17 mouse cellular contexts compared by ENCODE assay signal in the genomic region with DNA sequence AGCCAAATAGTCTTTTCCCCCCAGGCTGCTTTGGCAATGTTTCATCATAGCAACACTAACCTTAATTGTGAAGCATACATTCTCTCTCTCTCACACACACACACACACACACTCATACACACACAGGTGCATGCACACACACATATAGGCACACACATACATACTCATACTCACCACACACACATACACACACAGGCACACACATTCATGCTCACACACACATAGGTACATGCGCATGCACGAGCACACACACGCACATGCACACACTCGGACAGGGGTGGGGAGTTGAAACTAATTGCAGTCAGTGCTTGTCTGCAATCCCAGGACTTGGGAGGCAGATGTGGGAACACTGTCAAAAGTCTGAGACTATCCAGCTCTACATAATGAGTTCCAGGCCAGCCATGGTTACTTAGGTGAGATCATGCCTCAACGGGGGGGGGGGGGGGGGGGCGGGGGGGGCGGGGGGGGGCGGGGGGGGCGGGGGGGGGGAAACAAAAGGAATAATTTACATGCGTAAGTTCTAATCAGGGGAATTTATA. TPM values are rescaled to one million over a fixed set of nuclear protein-coding genes. Genes with fewer than 3 reads are reported as not detected.
DNase-seq lines count a peak whose midpoint lies in the region; ATAC-seq lines count a peak whose summit lies in the region.
"Had no signal": no experiment of that assay in that cellular context is flagged by ENCODE, and none has a peak within 500 bp of the region (broad histone marks: within the 10 kb centered on the region; RNA-seq: fewer than 3 reads in every experiment).

No protein-coding gene starts in this region.

- no peak overlapping the region for H3K4me3 ChIP-seq in forebrain, embryonic 13.5 days
- H3K4me3 ChIP-seq in forebrain, embryonic 14.5 days (ENCODE audit: low read depth, low read length) = no peak overlapping the region
- H3K4me3 ChIP-seq in megakaryocyte, embryonic 14.5 days (replicated peaks) = peak overlapping the region; percentile 79
- no peak overlapping the region for H3K4me3 ChIP-seq in embryonic facial prominence, embryonic 13.5 days
- H3K4me3 ChIP-seq in neural tube, embryonic 15.5 days (replicated peaks) = no peak overlapping the region
- H3K4me3 ChIP-seq in liver, embryonic 11.5 days (ENCODE audit: low read depth, low read length) = no peak overlapping the region
- H3K4me3 ChIP-seq: midbrain, embryonic 15.5 days had no signal

- H3K9ac ChIP-seq in forebrain, embryonic 13.5 days = no peak overlapping the region
- H3K9ac ChIP-seq in forebrain, embryonic 14.5 days (ENCODE audit: low read length) = no peak overlapping the region
- H3K9ac ChIP-seq in embryonic facial prominence, embryonic 13.5 days = no peak overlapping the region
- no peak overlapping the region for H3K9ac ChIP-seq in neural tube, embryonic 15.5 days (replicated peaks)
- H3K9ac ChIP-seq in liver, embryonic 11.5 days (ENCODE audit: low read depth, low read length) = no peak overlapping the region
- H3K9ac ChIP-seq: liver, embryonic 14.5 days; midbrain, embryonic 15.5 days had no signal

- no peaks in the 10 kb centered on the region for H3K36me3 ChIP-seq in forebrain, embryonic 13.5 days (ENCODE audit: poor library complexity, severe bottlenecking)
- H3K36me3 ChIP-seq in forebrain, embryonic 14.5 days (ENCODE audit: control insufficient read depth, insufficient read depth, low read length) = no peaks in the 10 kb centered on the region
- H3K36me3 ChIP-seq in megakaryocyte, embryonic 14.5 days (replicated peaks; ENCODE audit: low read length) = no peaks in the 10 kb centered on the region
- no peaks in the 10 kb centered on the region for H3K36me3 ChIP-seq in embryonic facial prominence, embryonic 13.5 days
- H3K36me3 ChIP-seq in neural tube, embryonic 15.5 days = no peaks in the 10 kb centered on the region
- no peaks in the 10 kb centered on the region for H3K36me3 ChIP-seq in liver, embryonic 11.5 days (ENCODE audit: control insufficient read depth, insufficient read depth, low read length)
- H3K36me3 ChIP-seq: midbrain, embryonic 15.5 days had no signal

- H3K4me1 ChIP-seq in forebrain, embryonic 13.5 days = peaks cover 4% of the 10 kb centered on the region; the same call in 1 of the 2 replicates
- no peaks in the 10 kb centered on the region for H3K4me1 ChIP-seq in forebrain, embryonic 14.5 days (ENCODE audit: control insufficient read depth, insufficient read depth, low read length)
- H3K4me1 ChIP-seq in megakaryocyte, embryonic 14.5 days = no peaks in the 10 kb centered on the region
- peaks cover 9% of the 10 kb centered on the region for H3K4me1 ChIP-seq in embryonic facial prominence, embryonic 13.5 days
- H3K4me1 ChIP-seq in neural tube, embryonic 15.5 days = peaks cover 16% of the 10 kb centered on the region
- H3K4me1 ChIP-seq in liver, embryonic 11.5 days (replicated peaks; ENCODE audit: control insufficient read depth, insufficient read depth, low read length) = no peaks in the 10 kb centered on the region
- H3K4me1 ChIP-seq: midbrain, embryonic 15.5 days had no signal

- H3K27me3 ChIP-seq in forebrain, embryonic 13.5 days = no peaks in the 10 kb centered on the region
- H3K27me3 ChIP-seq in forebrain, embryonic 14.5 days (replicated peaks; ENCODE audit: control insufficient read depth, insufficient read depth, low read length) = no peaks in the 10 kb centered on the region
- no peaks in the 10 kb centered on the region for H3K27me3 ChIP-seq in megakaryocyte, embryonic 14.5 days (replicated peaks)
- no peaks in the 10 kb centered on the region for H3K27me3 ChIP-seq in embryonic facial prominence, embryonic 13.5 days
- no peaks in the 10 kb centered on the region for H3K27me3 ChIP-seq in neural tube, embryonic 15.5 days (replicated peaks)
- H3K27me3 ChIP-seq in liver, embryonic 11.5 days (replicated peaks; ENCODE audit: control insufficient read depth, insufficient read depth, low read length) = no peaks in the 10 kb centered on the region
- H3K27me3 ChIP-seq: midbrain, embryonic 15.5 days; Patski had no signal

- no peak overlapping the region for H3K4me2 ChIP-seq in forebrain, embryonic 13.5 days
- H3K4me2 ChIP-seq in forebrain, embryonic 14.5 days (ENCODE audit: low read length) = no peak overlapping the region
- peak overlapping the region; percentile 56; the same call in 1 of the 2 replicates for H3K4me2 ChIP-seq in embryonic facial prominence, embryonic 13.5 days
- H3K4me2 ChIP-seq in neural tube, embryonic 15.5 days = peak overlapping the region; percentile 43
- H3K4me2 ChIP-seq in liver, embryonic 11.5 days = no peak overlapping the region
- H3K4me2 ChIP-seq: heart, embryonic 11.5 days; midbrain, embryonic 15.5 days had no signal

- 91% methylated on average over 5 of the region's 10 CpGs for WGBS in forebrain, embryonic 13.5 days
- WGBS in forebrain, embryonic 14.5 days = 73% methylated on average over 6 of the region's 10 CpGs
- 32% methylated on average over 7 of the region's 10 CpGs for WGBS in embryonic facial prominence, embryonic 13.5 days
- 59% methylated on average over 7 of the region's 10 CpGs for WGBS in neural tube, embryonic 15.5 days
- 84% methylated on average over 5 of the region's 10 CpGs for WGBS in liver, embryonic 11.5 days

- ATAC-seq in forebrain, embryonic 13.5 days = peak; percentile 30; the same call in 1 of the 2 replicates
- ATAC-seq in forebrain, embryonic 14.5 days = no peak
- no peak for ATAC-seq in megakaryocyte, adult 5-6 weeks (ENCODE audit: poor library complexity, severe bottlenecking)
- ATAC-seq in embryonic facial prominence, embryonic 13.5 days (ENCODE audit: insufficient number of reproducible peaks, insufficient read depth, low FRiP score, low TSS enrichment, low read depth) = peak; percentile 48; the same call in 1 of the 2 replicates
- no peak; the same call in 1 of the 2 replicates for ATAC-seq in neural tube, embryonic 15.5 days (ENCODE audit: low FRiP score)
- no peak for ATAC-seq in liver, embryonic 11.5 days (replicated peaks; ENCODE audit: low FRiP score)
- ATAC-seq: activated CD4-positive, CD25-positive, alpha-beta regulatory T cell, adult 4 months; midbrain, embryonic 15.5 days; Patski had no signal

- no peak for DNase-seq in forebrain, embryonic 14.5 days (ENCODE audit: low spot score)
- no peak for DNase-seq in thymus, postnatal 10 days (ENCODE audit: low spot score in 2 of 2)
- no peak for DNase-seq in liver, embryonic 11.5 days (ENCODE audit: low spot score)
- DNase-seq: adrenal gland, postnatal 25 days; gastrocnemius, postnatal 14 days; heart, postnatal 14 days; kidney, postnatal 4 days had no signal

- no peaks in the 10 kb centered on the region for H3K9me3 ChIP-seq in forebrain, embryonic 13.5 days (replicated peaks)
- H3K9me3 ChIP-seq in forebrain, embryonic 14.5 days (replicated peaks; ENCODE audit: control insufficient read depth, low read length) = no peaks in the 10 kb centered on the region
- H3K9me3 ChIP-seq in megakaryocyte, embryonic 14.5 days = peaks cover 14% of the 10 kb centered on the region; the same call in 1 of the 2 replicates
- no peaks in the 10 kb centered on the region for H3K9me3 ChIP-seq in embryonic facial prominence, embryonic 13.5 days
- no peaks in the 10 kb centered on the region for H3K9me3 ChIP-seq in neural tube, embryonic 15.5 days (replicated peaks)
- H3K9me3 ChIP-seq in liver, embryonic 11.5 days (ENCODE audit: control insufficient read depth, low read length) = no peaks in the 10 kb centered on the region
- H3K9me3 ChIP-seq: midbrain, embryonic 15.5 days had no signal

- H3K27ac ChIP-seq in forebrain, embryonic 13.5 days = no peak overlapping the region
- H3K27ac ChIP-seq in forebrain, embryonic 14.5 days (ENCODE audit: low read depth, low read length) = no peak overlapping the region
- no peak overlapping the region for H3K27ac ChIP-seq in embryonic facial prominence, embryonic 13.5 days
- 0 out of 2 replicates have a peak overlapping the region, but pooled peaks have one; percentile 72 for H3K27ac ChIP-seq in neural tube, embryonic 15.5 days (replicated peaks)
- H3K27ac ChIP-seq in liver, embryonic 11.5 days (ENCODE audit: low read depth, low read length) = no peak overlapping the region
- H3K27ac ChIP-seq: liver, embryonic 14.5 days; midbrain, embryonic 15.5 days had no signal

RNA-seq across cellular contexts. Expression of gene Nsmce3, which starts 17.3 kb away (rescaled TPM):
- 10.1 and 10.6 TPM in 2 replicates for polyA plus RNA-seq in forebrain, embryonic 13.5 days (2015; fragmentation: Nextera tagmentation; extraction: Ambion mirVana)
- 10.8 and 10.9 TPM in 2 replicates for polyA plus RNA-seq in forebrain, embryonic 14.5 days (2014; fragmentation: Nextera tagmentation; extraction: Ambion mirVana)
- polyA plus RNA-seq in megakaryocyte, embryonic 14.5 days (2012; ENCODE audit: insufficient read depth, low replicate concordance) = 2.8 and 7.6 TPM in 2 replicates
- 3.6 and 5.2 TPM in 2 replicates for total RNA-seq in megakaryocyte, adult 5-6 weeks (2015)
- total RNA-seq in megakaryocyte, adult 5-6 weeks (2017) = 3.8 TPM in 2 replicates
- polyA plus RNA-seq in embryonic facial prominence, embryonic 13.5 days (2015; fragmentation: Nextera tagmentation; extraction: Ambion mirVana) = 13.3 and 14.1 TPM in 2 replicates
- polyA plus RNA-seq in neural tube, embryonic 15.5 days (2015; fragmentation: Nextera tagmentation; extraction: Ambion mirVana) = 10.0 and 10.9 TPM in 2 replicates
- 11.3 and 11.6 TPM in 2 replicates for polyA plus RNA-seq in liver, embryonic 11.5 days (2014; fragmentation: Nextera tagmentation; extraction: Ambion mirVana)

Comparison
In these comparisons a context has a peak if more than half of its experiments do, and no peak if none do; other contexts are left out.
1. ATAC-seq: peak in forebrain, embryonic 13.5 days (single experiment) and embryonic facial prominence, embryonic 13.5 days (single experiment); none in forebrain, embryonic 14.5 days (single experiment), megakaryocyte, adult 5-6 weeks (single experiment), neural tube, embryonic 15.5 days (single experiment) and liver, embryonic 11.5 days (single experiment).
2. H3K4me2 ChIP-seq: peak in embryonic facial prominence, embryonic 13.5 days (single experiment) and neural tube, embryonic 15.5 days (single experiment); none in forebrain, embryonic 13.5 days (single experiment), forebrain, embryonic 14.5 days (single experiment) and liver, embryonic 11.5 days (single experiment).